Mouse (Mus musculus) embryonic facial prominence, embryonic 11.5 days (tissue): ENCODE results near the gene Bahcc1. TPM values are rescaled to one million over a fixed set of nuclear protein-coding genes. Genes with fewer than 3 reads are reported as not detected.

Source experiments
- ATAC-seq: fragments of 200-750 bp; cut with Nextera tagmentation; replicated peaks from 2 replicates; pipeline ENCODE4 v1.8.0; 2017; ENCODE audit warnings: low read depth; ENCODE audit not compliant: insufficient number of reproducible peaks, low FRiP score, low TSS enrichment
- DNase-seq: peaks from one replicate; pipeline ENCODE4 v3.0.0-alpha.2; 2015; ENCODE audit warnings: low spot score
- H3K27ac ChIP-seq: fragments of 300-500 bp; sonication (generic); replicated peaks from 2 replicates; pipeline ENCODE4 v1.5.1; 2014; ENCODE audit warnings: mild to moderate bottlenecking, low read depth, low read length, control low read depth
- H3K27me3 ChIP-seq: fragments of 300-500 bp; sonication (generic); 2 replicates; pipeline ENCODE4 v1.6.1; 2014; ENCODE audit warnings: mild to moderate bottlenecking, low read length, moderate library complexity, mixed read lengths; ENCODE audit not compliant: control insufficient read depth, insufficient read depth
- H3K36me3 ChIP-seq: fragments of 300-500 bp; sonication (generic); replicated peaks from 2 replicates; pipeline ENCODE4 v1.6.1; 2014; ENCODE audit warnings: low read depth, mild to moderate bottlenecking, low read length, moderate library complexity, mixed read lengths; ENCODE audit not compliant: control insufficient read depth, insufficient read depth
- H3K4me1 ChIP-seq: fragments of 300-500 bp; sonication (generic); 2 replicates; pipeline ENCODE4 v1.6.1; 2014; ENCODE audit warnings: low read length, mixed read lengths; ENCODE audit not compliant: control insufficient read depth, insufficient read depth
- H3K4me2 ChIP-seq: fragments of 300-500 bp; sonication (generic); 2 replicates; pipeline ENCODE4 v1.6.1; 2014; ENCODE audit warnings: low read depth, mild to moderate bottlenecking, control low read depth, low read length, moderate library complexity
- H3K4me3 ChIP-seq: fragments of 300-500 bp; sonication (generic); 2 replicates; pipeline ENCODE4 v1.5.1; 2014; ENCODE audit warnings: low read depth, low read length, control low read depth
- H3K9ac ChIP-seq: fragments of 300-500 bp; sonication (generic); replicated peaks from 2 replicates; pipeline ENCODE4 v1.6.1; 2014; ENCODE audit warnings: mild to moderate bottlenecking, control low read depth, low read length
- H3K9me3 ChIP-seq: fragments of 300-500 bp; sonication (generic); replicated peaks from 2 replicates; pipeline ENCODE4 v1.6.1; 2016; ENCODE audit warnings: mild to moderate bottlenecking, low read length, inconsistent platforms, mixed read lengths; ENCODE audit not compliant: control insufficient read depth
- WGBS: fragments of 180-500 bp; shearing (Covaris S2); extraction: QIAGEN DNeasy Blood & Tissue Kit; methylation state at CpG from one replicate; pipeline ENCODE4 v1.1.7; 2014; 5-methylcytosine and 5-hydroxymethylcytosine counted together
- polyA plus RNA-seq: library from polyadenylated mRNA; unstranded; fragments of >200 nt; fragmentation: Nextera tagmentation; extraction: Ambion mirVana; gene quantifications from 2 replicates; pipeline ENCODE4 v1.2.1, GENCODE M21; 2014

The Bahcc1 gene
- polyA plus RNA-seq, 1 experiment from 2014 or later: 13.5 TPM

DNA sequence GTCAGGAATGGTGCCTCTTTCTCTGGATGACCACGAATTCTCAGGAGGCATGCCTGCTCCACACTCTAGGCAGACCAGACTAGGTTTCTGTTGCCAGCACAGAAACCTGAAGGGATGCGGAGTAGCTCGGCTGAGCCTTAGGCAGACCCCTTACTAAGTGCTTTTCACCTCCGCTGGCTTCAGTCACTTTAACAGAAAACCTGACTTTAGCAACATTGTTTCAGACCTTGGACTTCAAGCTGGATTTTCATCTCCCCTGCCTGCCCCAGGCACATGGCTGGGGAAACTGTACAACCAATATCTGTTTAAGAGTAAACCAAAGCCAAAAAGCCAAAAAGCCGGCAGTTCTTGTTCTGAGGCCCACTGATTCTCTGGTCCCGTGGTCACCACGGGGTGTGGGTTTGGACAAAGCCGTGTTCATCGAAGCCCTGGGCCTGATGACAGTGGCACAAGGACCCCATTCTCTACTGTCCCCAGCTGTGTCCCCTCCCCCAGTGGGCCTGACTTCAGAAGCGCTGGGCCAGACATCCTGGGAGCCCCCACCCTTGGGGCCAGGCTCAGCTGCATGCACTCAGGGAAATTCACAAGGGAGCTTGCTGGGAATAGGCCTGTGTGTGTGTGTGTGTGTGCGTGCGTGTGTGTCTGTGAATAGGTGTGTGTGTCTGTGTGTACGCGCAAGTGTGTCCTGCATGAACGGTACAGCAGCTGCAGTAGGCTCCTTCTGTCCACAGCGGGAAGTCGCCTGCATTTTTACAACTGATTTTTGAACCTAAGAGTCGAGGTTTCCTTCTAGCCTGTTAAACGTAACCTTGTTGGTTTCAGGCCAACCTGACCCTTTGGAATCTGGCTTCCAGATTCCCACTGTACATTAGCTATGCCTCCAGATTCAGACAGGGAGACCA, 8.9 kb upstream of the Bahcc1 start:
- Histone ChIP-seq H3K27ac (peak overlapping the region; percentile 70; the same call in 1 of the 2 replicates), H3K9ac (peak overlapping the region; percentile 7), H3K36me3 (no peaks in the 10 kb centered on the region), H3K4me3 (no peak overlapping the region), H3K9me3 (no peaks in the 10 kb centered on the region), H3K4me1 (peaks cover 49% of the 10 kb centered on the region), H3K4me2 (no peak overlapping the region), H3K27me3 (no peaks in the 10 kb centered on the region)
- ATAC-seq (peak; percentile 53), DNase-seq (peak; percentile 61)
- WGBS: 45% methylated on average over 19 of the region's 19 CpGs

DNA sequence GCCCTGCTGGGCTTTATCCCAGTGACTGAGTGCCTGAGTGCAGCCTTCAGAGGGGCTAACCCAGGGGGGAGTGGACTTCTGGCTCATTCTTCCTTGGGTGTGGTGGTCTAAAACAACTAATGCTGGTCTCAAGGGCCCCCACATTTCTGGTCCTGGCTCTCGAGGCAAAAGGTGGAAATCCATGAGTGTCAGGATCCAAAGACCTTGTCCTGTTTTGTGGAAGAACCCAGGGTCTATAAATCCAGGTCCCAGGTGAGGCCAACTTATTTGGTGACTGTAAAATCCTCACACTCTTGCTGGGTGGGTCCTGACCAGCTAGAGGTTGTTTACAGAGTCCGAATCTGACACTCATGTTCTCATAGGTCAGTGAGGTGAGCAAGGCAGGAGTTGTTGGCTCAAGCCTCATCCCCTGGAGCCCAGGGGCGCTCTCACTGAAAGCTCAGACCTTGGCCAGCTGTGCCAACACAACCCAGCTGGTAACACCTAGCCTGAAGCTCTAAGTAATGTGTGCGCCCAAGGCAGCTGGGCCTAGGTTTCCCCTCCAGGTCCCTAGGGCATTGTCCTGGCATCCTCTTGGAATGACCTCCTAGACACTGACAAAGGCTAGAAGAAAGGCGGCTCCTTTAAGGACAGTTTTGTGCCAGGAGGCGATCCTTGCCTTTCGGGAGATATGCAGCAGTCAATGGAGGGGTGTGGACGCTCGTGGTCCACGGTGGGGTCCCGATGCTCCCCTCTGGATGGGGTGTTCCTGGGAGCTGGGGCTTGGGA, 8.1 kb upstream of the Bahcc1 start:
- Histone ChIP-seq H3K4me2 (peak overlapping the region; percentile 51), H3K4me1 (peaks cover 53% of the 10 kb centered on the region), H3K9ac (peak overlapping the region; percentile 63), H3K4me3 (peak overlapping the region; percentile 15), H3K9me3 (no peaks in the 10 kb centered on the region), H3K27ac (peak overlapping the region; percentile 70), H3K36me3 (no peaks in the 10 kb centered on the region), H3K27me3 (no peaks in the 10 kb centered on the region)
- ATAC-seq (no peak), DNase-seq (peak; percentile 44)
- 20% methylated on average over 11 of the region's 11 CpGs for WGBS

DNA sequence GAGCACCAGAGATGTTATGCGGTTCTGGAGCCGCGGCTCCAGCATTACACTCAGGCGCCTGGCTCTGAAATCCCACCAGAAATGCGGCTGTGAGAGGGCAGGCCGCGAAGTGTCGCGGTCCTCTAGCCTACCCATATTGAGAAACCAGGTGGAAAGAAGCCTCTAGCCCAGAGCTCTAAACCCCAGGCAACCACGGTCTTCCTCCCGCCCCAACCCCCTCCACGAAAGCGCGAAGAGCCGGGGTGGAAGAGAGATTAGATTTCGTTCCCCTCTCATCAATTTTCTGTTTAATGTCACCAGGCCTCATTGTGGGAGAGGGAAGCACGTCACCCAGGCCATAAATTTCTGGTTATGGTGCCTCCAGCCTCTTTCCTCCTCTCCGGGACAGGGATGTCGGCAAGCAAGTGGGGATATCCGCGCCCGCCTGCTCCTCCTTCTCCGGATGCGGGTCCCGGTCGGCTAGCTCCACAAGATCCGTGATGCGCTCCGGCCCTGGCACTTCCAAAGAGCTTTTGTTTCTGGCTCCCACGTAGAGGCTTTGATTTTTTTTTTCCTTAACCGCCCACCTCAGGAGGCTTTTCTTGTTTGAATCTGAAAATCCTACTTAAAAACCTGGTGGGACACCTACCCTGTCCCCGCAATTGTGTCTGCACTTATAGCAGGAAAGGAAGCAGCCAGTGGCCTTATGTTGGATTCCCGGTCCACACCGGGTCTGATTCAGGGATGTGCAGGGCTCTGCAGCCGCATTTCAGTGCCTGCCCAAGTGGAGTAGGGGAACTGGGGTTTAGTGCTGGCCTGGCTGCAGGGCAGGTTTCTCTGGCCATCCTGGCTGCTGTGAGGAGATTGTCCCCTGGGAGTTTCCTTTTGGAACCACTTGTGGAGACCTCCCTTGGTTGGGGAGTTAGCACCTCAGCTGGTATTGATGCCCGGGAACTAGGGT, 7.2 kb upstream of the Bahcc1 start:
- no peak for ATAC-seq
- Histone ChIP-seq H3K4me2 (peak overlapping the region; percentile 51), H3K9me3 (no peaks in the 10 kb centered on the region), H3K9ac (peak overlapping the region; percentile 63), H3K27me3 (no peaks in the 10 kb centered on the region), H3K27ac (peak overlapping the region; percentile 70), H3K4me1 (peaks cover 53% of the 10 kb centered on the region), H3K36me3 (no peaks in the 10 kb centered on the region), H3K4me3 (peak overlapping the region; percentile 15)
- peak; percentile 61 for DNase-seq
- 7% methylated on average over 36 of the region's 36 CpGs for WGBS

DNA sequence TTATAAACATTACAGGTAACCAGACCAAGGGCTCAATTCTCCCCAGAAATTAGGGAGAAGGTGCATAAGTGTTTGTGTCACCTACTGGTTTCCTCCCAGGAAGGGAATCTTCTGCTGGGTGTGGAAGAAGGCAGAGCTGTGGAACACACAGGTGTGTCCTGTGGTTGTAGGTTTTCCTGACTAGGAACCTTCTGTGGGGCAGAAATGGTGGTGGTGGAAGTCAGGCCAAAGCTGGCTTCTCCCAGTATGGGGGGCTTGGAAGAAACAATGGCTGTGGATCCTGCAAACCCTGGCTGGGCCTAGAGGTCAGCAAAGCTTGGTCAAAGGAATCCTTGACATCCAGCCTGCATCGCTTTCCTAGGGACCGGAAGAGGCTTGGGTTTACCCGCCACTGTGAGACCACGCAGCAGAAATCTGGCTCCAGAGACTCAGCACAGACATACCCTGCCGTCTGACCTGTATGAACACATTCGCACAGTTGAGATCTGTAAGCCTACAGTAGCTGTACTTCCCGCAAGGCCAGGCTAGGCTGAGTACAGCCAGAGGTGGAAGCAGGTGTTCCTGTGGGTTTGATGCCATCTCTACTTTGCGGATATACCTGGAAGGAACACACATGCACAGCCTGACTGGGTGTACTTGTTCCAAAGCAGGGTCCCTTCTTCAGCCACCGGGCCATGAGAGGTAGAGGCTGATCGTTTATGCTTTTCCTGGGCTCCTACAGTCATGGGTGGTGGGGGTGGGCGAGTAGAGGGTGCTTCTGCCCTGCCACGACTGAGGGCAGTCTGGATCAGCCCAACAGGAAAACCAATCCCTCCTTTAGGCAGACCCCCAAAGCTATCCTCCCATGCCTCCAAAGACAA, 6.1 kb upstream of the Bahcc1 start:
- DNase-seq: no peak
- no peak for ATAC-seq
- Histone ChIP-seq H3K4me2 (no peak overlapping the region), H3K27ac (no peak overlapping the region), H3K36me3 (no peaks in the 10 kb centered on the region), H3K27me3 (no peaks in the 10 kb centered on the region), H3K4me1 (peaks cover 48% of the 10 kb centered on the region), H3K4me3 (no peak overlapping the region), H3K9ac (no peak overlapping the region; the same call in 1 of the 2 replicates), H3K9me3 (no peaks in the 10 kb centered on the region)
- WGBS: 52% methylated on average over 12 of the region's 12 CpGs

DNA sequence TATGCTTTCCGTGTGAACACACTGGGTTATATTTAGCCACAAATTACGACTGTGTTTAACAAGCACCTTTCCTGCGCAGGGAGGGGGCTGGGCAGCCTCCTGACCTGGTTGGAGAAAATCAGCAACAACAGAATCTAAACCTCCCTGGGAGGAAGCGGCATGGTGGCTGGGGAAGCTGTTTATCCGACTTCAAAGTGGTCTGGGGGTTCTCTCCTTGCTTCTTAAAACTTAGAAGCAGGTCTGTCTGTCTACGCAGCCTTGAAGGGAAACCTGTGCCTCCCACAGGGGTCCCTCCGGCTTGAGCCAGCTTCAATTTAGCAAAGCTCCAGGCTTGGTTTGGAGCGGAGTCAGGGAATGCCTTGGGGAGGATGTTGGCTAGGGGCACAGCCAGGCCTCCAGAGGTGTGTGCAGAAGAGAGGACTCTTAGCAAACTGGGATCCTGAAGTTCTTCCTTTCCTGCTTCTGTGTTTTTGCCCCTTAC, 5.1 kb upstream of the Bahcc1 start:
- WGBS: 10% methylated on average over 8 of the region's 8 CpGs
- peak overlapping the region; percentile 29 for H3K9ac ChIP-seq
- H3K36me3 ChIP-seq: no peaks in the 10 kb centered on the region
- H3K27me3 ChIP-seq: no peaks in the 10 kb centered on the region
- 0 out of 2 replicates have a peak overlapping the region, but pooled peaks have one; percentile 39 for H3K27ac ChIP-seq
- peak overlapping the region; percentile 21 for H3K4me2 ChIP-seq
- H3K4me1 ChIP-seq: peaks cover 48% of the 10 kb centered on the region
- no peaks in the 10 kb centered on the region for H3K9me3 ChIP-seq
- no peak overlapping the region for H3K4me3 ChIP-seq
- ATAC-seq: no peak
- peak; percentile 57 for DNase-seq

DNA sequence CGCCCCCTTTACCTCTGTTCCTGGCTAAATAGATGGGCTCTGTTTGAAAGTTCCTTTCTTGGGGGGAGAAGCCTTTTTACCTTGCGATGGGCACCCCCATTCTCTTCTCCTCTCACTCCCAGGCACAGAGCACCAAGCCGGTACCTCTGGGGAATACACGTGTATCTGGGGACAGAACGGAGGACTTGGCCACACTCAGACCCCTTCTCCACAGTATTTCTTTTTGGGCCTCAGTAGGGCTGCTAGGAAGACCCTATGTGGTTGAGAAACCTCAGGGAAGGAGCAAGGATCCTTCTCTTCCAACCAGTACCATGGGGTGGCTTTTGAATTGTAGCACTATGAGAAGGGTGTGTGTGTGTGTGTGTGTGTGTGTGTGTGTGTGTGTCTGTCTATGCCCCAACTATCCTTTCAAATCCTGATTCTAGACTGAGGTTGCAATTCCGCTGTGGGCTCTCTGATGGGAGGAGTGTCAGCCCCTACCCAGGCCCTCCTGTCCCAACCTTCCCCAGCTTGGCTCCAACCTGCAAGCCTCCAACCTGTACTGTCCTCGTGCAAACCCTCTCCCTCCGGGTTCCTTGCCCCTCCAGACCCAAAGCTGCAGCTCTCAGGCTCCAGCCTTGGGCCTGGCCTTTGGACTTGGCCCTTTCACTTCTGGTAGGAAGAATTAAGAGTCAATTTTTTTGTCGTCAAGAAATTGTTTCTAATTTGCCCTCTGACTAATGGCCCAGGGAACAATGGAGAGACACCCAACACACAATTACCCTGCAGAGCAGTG, 4.4 kb upstream of the Bahcc1 start:
- H3K9ac ChIP-seq: peak overlapping the region; percentile 44
- peaks cover 48% of the 10 kb centered on the region for H3K4me1 ChIP-seq
- peak overlapping the region; percentile 87 for H3K4me2 ChIP-seq
- no peaks in the 10 kb centered on the region for H3K36me3 ChIP-seq
- 0 out of 2 replicates have a peak overlapping the region, but pooled peaks have one; percentile 2 for H3K27ac ChIP-seq
- no peaks in the 10 kb centered on the region for H3K27me3 ChIP-seq
- H3K4me3 ChIP-seq: 0 out of 2 replicates have a peak overlapping the region, but pooled peaks have one; percentile 2
- DNase-seq (no peak), ATAC-seq (no peak)
- WGBS: 37% methylated on average over 9 of the region's 9 CpGs
- no peaks in the 10 kb centered on the region for H3K9me3 ChIP-seq
